Mouse (Mus musculus) hindbrain, postnatal 0 days (tissue): ENCODE results near the gene Adam1a. TPM values are rescaled to one million over a fixed set of nuclear protein-coding genes. Genes with fewer than 3 reads are reported as not detected.
"Not testable (repeated sequence)": the region's sequence is repeated elsewhere in the genome, so short reads cannot be mapped to it uniquely, and the experiment has no call there.

ENCODE experiments used
- ATAC-seq: fragments of 200-750 bp; cut with Nextera tagmentation; 2 replicates; pipeline ENCODE4 v1.8.0; 2017; ENCODE audit warnings: mild to moderate bottlenecking, moderate TSS enrichment, moderate library complexity
- DNase-seq: peaks from one replicate; pipeline ENCODE4 v3.0.0-alpha.2; 2015; ENCODE audit warnings: low spot score
- H3K27ac ChIP-seq: fragments of 300-500 bp; sonication (generic); 2 replicates; pipeline ENCODE4 v1.5.1; 2014; ENCODE audit warnings: mild to moderate bottlenecking
- H3K27me3 ChIP-seq: fragments of 300-500 bp; sonication (generic); 2 replicates; pipeline ENCODE4 v1.6.1; 2014; ENCODE audit warnings: low read length, mixed read lengths; ENCODE audit not compliant: insufficient read depth
- H3K36me3 ChIP-seq: fragments of 300-500 bp; sonication (generic); 2 replicates; pipeline ENCODE4 v1.6.1; 2014; ENCODE audit warnings: low read length, mixed read lengths; ENCODE audit not compliant: insufficient read depth
- H3K4me1 ChIP-seq: fragments of 300-500 bp; sonication (generic); 2 replicates; pipeline ENCODE4 v1.6.1; 2014; ENCODE audit warnings: antibody characterized with exemption, low read length, mixed read lengths; ENCODE audit not compliant: insufficient read depth
- H3K4me2 ChIP-seq: fragments of 300-500 bp; sonication (generic); 2 replicates; pipeline ENCODE4 v1.6.1; 2014; ENCODE audit warnings: low read depth, mild to moderate bottlenecking, low read length, moderate library complexity, mixed read lengths
- H3K4me3 ChIP-seq: fragments of 300-500 bp; sonication (generic); 2 replicates; pipeline ENCODE4 v1.5.1; 2014; ENCODE audit warnings: low read length
- H3K9ac ChIP-seq: fragments of 300-500 bp; sonication (generic); replicated peaks from 2 replicates; pipeline ENCODE4 v1.6.1; 2014; ENCODE audit warnings: mild to moderate bottlenecking, low read length, moderate library complexity, mixed read lengths
- H3K9me3 ChIP-seq: fragments of 300-500 bp; sonication (generic); 2 replicates; pipeline ENCODE4 v1.6.1; 2016; ENCODE audit warnings: low read length, mixed read lengths
- CTCF ChIP-seq: IDR thresholded peaks from 2 replicates; pipeline ENCODE4 v1.5.1; 2016; ENCODE audit warnings: antibody characterized with exemption, control low read depth, low read depth
- WGBS: fragments of 180-500 bp; shearing (Covaris S2); extraction: QIAGEN DNeasy Blood & Tissue Kit; methylation state at CpG from one replicate; pipeline ENCODE4 v1.1.7; 2014; 5-methylcytosine and 5-hydroxymethylcytosine counted together
- polyA plus RNA-seq: library from polyadenylated mRNA; unstranded; fragments of >200 nt; fragmentation: Nextera tagmentation; extraction: Ambion mirVana; gene quantifications from 2 replicates; pipeline ENCODE4 v1.2.1, GENCODE M21; 2015
- total RNA-seq: library from RNA; depleted of rRNA; stranded (reverse); fragments of >200 nt; gene quantifications from 2 replicates; pipeline ENCODE4 v1.2.3, GENCODE M21; 2014

The Adam1a gene
- total and polyA plus RNA-seq, 2 experiments from 2014 or later: 1.3 to 14.4 TPM

DNA sequence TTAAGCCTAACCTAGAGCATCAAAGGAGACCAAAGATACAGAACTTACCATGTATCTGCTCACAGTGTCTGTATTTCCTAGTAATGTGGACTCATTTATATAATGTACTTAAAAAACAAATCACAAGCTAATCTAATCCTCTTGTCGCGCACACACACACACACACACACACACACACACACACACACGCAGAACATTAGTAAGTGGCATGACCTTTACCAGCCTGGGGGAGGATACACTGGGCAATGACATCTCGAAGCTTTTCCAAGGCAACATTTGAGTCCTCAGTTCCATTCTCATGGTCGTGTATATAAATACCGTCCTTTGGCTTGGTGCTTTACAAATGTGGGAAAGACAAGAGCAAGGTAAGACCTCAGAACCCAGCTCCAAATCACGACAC, 18.8 kb downstream of the Adam1a start:
- Histone ChIP-seq H3K4me2 (no peak overlapping the region), H3K4me3 (no peak overlapping the region), H3K27ac (no peak overlapping the region), H3K9ac (no peak overlapping the region), H3K27me3 (no peaks in the 10 kb centered on the region), H3K36me3 (peaks cover 58% of the 10 kb centered on the region), H3K9me3 (no peaks in the 10 kb centered on the region), H3K4me1 (no peaks in the 10 kb centered on the region)
- no peak for ATAC-seq
- WGBS: 80% methylated on average over 7 of the region's 7 CpGs
- TF ChIP-seq CTCF: no peak
- DNase-seq: no peak

DNA sequence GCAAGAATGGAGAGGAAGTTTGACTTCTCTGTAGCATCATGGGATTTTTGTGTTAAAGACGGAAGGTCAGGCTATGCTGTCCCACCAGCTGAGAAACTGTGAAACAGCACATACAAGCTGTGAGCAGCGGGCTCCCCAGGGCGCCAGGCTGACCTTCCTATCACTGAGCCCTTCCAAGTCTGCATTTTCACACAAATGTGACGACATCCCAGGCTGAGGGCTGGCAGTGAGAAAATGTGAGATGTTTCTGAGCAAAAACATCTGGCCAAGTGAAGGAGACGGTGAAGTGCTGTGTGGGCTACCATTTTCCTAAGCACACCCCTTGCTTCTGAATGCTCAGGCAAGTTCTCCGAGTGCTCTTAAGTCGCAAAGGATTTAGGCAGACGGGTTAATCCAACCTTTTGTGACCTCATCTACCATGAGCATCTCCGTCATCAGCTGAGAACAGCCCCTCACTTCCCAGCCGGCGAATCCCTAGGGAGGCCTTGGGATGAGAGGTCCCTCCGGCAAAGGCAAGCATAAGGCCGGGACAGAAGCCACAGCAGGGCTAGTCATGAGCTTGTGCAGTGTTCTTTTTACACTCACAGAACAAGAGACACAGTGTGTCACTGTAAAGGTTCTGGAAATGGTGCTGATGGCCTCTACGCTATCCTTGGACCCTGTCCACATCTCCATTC, 19.4 kb downstream of the Adam1a start:
- DNase-seq (no peak), ATAC-seq (no peak)
- Histone ChIP-seq H3K4me2 (no peak overlapping the region), H3K27ac (no peak overlapping the region), H3K4me3 (no peak overlapping the region), H3K36me3 (peaks cover 52% of the 10 kb centered on the region), H3K27me3 (no peaks in the 10 kb centered on the region), H3K9ac (no peak overlapping the region), H3K4me1 (no peaks in the 10 kb centered on the region), H3K9me3 (no peaks in the 10 kb centered on the region)
- no peak for TF ChIP-seq CTCF
- WGBS: 88% methylated on average over 14 of the region's 14 CpGs

DNA sequence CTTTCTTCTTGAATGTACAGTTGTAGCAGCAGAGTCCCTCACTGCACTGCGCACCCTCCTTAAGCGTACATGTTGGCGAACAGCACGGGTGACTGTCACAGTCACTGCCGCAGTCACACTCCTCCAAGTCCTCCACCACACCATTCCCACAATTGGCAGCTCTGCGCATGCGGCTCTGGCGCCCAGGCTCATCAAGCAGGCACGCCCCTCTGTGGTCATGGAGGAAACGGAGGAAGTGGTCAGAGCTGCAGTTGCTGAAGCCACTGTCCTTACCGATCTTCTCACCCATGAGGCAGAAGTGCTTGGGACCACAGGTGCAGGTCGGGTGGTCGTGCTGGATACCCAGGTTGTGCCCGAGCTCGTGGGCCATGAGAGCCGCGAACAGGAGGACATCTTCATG, 25.5 kb downstream of the Adam1a start:
- not testable (repeated sequence) for H3K9me3 ChIP-seq, H3K9ac ChIP-seq, H3K27me3 ChIP-seq, ATAC-seq, H3K4me2 ChIP-seq, H3K4me3 ChIP-seq, H3K4me1 ChIP-seq, H3K27ac ChIP-seq, DNase-seq
- 94% methylated on average over 10 of the region's 17 CpGs for WGBS
- H3K36me3 ChIP-seq: peaks cover 18% of the 10 kb centered on the region; the same call in 1 of the 2 replicates

DNA sequence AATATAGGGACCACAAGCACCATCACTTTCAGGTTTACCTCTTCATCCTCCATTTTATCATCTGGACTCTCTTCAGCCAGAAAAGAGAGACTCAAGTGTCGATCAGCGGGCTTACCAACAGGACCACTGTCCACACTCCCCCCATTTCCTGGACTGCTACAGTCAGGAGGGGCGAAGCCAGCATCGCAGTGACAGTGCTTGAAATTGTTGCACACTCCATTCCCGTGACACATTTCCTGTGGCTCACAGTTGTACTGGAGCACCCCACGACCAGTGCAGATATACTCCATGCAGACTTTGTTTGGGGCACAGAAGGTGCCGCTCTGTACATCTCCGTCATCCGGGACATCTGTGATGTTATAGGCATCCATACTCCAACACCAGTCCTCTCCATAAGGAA, 26.3 kb downstream of the Adam1a start:
- Histone ChIP-seq H3K27ac (no peak overlapping the region), H3K4me3 (no peak overlapping the region), H3K9me3 (no peaks in the 10 kb centered on the region), H3K9ac (no peak overlapping the region), H3K27me3 (no peaks in the 10 kb centered on the region), H3K4me2 (no peak overlapping the region), H3K4me1 (no peaks in the 10 kb centered on the region), H3K36me3 (peaks cover 15% of the 10 kb centered on the region; the same call in 1 of the 2 replicates)
- no peak for TF ChIP-seq CTCF
- ATAC-seq (no peak), DNase-seq (no peak)
- 92% methylated on average over 9 of the region's 9 CpGs for WGBS

DNA sequence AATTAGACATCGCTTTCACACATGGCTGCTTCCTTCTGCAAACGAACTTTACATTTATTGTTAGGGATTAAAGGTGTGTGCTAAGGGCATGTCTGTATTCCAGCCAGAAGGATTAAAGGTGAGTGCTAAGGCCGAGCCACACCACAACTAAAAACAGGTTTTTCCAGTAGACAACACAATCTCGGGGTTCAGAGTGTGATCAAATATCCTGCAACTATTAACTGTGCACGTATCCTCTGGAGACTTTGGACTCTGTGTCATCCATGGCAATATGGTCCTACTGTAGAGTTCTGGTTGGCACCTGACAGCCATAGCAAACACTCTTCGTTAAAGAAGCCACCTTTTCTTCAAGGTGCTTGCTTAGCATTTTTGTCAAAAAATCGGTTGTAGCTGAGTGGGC, 35.3 kb downstream of the Adam1a start:
- 87% methylated on average over 7 of the region's 7 CpGs for WGBS
- DNase-seq (no peak), ATAC-seq (no peak)
- no peak overlapping the region for H3K27ac ChIP-seq
- H3K9ac ChIP-seq: no peak overlapping the region
- no peak overlapping the region for H3K4me3 ChIP-seq
- H3K9me3 ChIP-seq: no peaks in the 10 kb centered on the region
- H3K4me1 ChIP-seq: no peaks in the 10 kb centered on the region
- TF ChIP-seq CTCF: no peak
- H3K4me2 ChIP-seq: no peak overlapping the region
- H3K36me3 ChIP-seq: no peaks in the 10 kb centered on the region
- H3K27me3 ChIP-seq: no peaks in the 10 kb centered on the region

DNA sequence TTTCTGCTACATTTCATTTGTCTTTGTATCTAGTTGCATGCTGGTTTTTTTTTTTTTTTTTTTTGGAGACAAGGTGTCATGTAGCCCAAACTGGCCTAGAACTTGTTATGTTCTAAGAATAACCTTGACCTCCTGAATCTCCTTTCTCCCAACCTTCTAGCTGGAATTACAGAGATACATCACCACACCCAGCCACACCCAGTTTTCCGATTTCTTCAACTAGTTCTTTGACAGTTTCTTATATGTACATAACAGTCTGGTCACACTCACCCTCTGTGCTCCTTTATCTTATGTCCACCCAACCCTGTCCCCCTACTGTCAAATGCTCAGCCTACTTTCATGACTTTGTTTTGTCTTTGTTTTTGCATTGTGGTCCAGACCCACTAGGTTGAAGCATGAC, 38.4 kb downstream of the Adam1a start:
- 88% methylated on average over 1 of the region's 1 CpGs for WGBS

DNA sequence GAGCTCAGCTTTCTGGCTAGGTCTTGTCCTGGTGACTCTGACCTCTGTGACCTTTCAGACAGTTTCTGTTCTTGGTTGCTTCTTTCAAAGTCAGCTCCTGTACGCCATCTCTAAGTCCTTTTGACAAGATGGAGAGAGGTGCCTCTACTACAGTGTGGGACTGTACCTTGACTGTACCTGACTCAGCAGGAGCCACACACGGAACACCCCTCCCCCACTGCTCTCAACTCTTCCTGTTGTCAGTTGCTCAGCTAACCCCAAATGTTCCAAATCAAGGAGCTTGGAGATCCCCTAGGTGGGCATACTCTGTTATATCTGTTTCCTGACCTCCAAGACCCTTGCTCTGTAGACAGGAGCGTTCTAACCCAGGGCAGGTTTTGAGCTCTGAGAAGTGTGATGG, 42.1 kb downstream of the Adam1a start, which contains the start of gene Adam1b:
TSS of gene Adam1b (minus strand) at position 205 of the 400 bp plus-strand sequence.
- Histone ChIP-seq H3K36me3 (no peaks in the 10 kb centered on the region), H3K9me3 (no peaks in the 10 kb centered on the region), H3K4me2 (no peak within 1 kb of the TSS), H3K4me1 (no peaks in the 10 kb centered on the region), H3K27ac (no peak within 1 kb of the TSS), H3K27me3 (no peaks in the 10 kb centered on the region), H3K4me3 (no peak within 1 kb of the TSS), H3K9ac (no peak within 1 kb of the TSS)
- no peak for TF ChIP-seq CTCF
- WGBS: 90% methylated on average over 3 of the region's 3 CpGs
- no peak for DNase-seq
- no peak for ATAC-seq

More for the DNA sequence above, 38.4 kb downstream of the Adam1a start:
- Histone ChIP-seq H3K27me3 (no peaks in the 10 kb centered on the region), H3K9me3 (no peaks in the 10 kb centered on the region), H3K9ac (no peak overlapping the region), H3K4me2 (no peak overlapping the region), H3K4me3 (no peak overlapping the region), H3K27ac (no peak overlapping the region), H3K36me3 (no peaks in the 10 kb centered on the region), H3K4me1 (no peaks in the 10 kb centered on the region)
- ATAC-seq (no peak), DNase-seq (no peak)
- no peak for TF ChIP-seq CTCF

DNA sequence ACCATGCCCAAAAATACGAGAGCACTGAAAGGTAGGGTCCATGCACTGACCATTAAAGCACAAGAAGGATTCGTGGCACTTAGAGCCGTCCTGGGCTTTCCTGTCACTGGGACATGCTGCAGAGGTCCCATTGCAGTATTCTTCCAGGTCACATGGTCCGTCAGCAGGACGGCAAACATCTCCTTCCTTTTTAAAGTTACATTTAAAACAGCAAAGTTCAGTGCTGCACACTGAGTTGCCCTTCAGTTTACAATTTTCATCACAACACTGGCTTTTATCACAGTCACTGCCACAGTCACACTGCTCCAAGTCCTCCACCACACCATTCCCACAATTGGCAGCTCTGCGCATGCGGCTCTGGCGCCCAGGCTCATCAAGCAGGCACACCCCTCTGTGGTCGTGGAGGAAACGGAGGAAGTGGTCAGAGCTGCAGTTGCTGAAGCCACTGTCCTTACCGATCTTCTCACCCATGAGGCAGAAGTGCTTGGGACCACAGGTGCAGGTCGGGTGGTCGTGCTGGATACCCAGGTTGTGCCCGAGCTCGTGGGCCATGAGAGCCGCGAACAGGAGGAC, 43.8 kb downstream of the Adam1a start:
- ATAC-seq, H3K4me2 ChIP-seq, H3K9ac ChIP-seq, DNase-seq, H3K4me1 ChIP-seq, H3K9me3 ChIP-seq, H3K4me3 ChIP-seq, H3K27me3 ChIP-seq, H3K27ac ChIP-seq, H3K36me3 ChIP-seq: not testable (repeated sequence)
- 76% methylated on average over 10 of the region's 17 CpGs for WGBS
